Mouse (Mus musculus) limb, embryonic 10.5 days (tissue): Measurements from ENCODE around the gene Ptprd. TPM values are rescaled to one million over a fixed set of nuclear protein-coding genes. Genes with fewer than 3 reads are reported as not detected.

Experiments used
- DNase-seq: peaks from one replicate; pipeline ENCODE4 v3.0.0-alpha.2; 2017; ENCODE audit warnings: low spot score
- H3K27ac ChIP-seq: fragments of 300-500 bp; sonication (generic); 2 replicates; pipeline ENCODE4 v1.5.1; 2016; ENCODE audit warnings: mild to moderate bottlenecking
- H3K27me3 ChIP-seq: fragments of 300-500 bp; sonication (generic); 2 replicates; pipeline ENCODE4 v1.6.1; 2016; ENCODE audit warnings: low read depth, mild to moderate bottlenecking; ENCODE audit not compliant: poor library complexity, severe bottlenecking
- H3K36me3 ChIP-seq: fragments of 300-500 bp; sonication (generic); 2 replicates; pipeline ENCODE4 v1.6.1; 2016; ENCODE audit warnings: mild to moderate bottlenecking, moderate library complexity
- H3K4me1 ChIP-seq: fragments of 300-500 bp; sonication (generic); 2 replicates; pipeline ENCODE4 v1.6.1; 2016
- H3K4me3 ChIP-seq: fragments of 300-500 bp; sonication (generic); 2 replicates; pipeline ENCODE4 v1.5.1; 2016; ENCODE audit warnings: mild to moderate bottlenecking, moderate library complexity
- H3K9me3 ChIP-seq: fragments of 300-500 bp; sonication (generic); replicated peaks from 2 replicates; pipeline ENCODE4 v1.6.1; 2016; ENCODE audit warnings: mild to moderate bottlenecking
- WGBS: fragments of 180-500 bp; shearing (Covaris S2); methylation state at CpG from one replicate; pipeline ENCODE4 v1.1.7; 2016; 5-methylcytosine and 5-hydroxymethylcytosine counted together
- polyA plus RNA-seq: library from polyadenylated mRNA; unstranded; fragments of >200 nt; fragmentation: Nextera tagmentation; extraction: Ambion mirVana; gene quantifications from 2 replicates; pipeline ENCODE4 v1.2.1, GENCODE M21; 2016

Ptprd gene
- polyA plus RNA-seq, 1 experiment from 2014 or later = 15.6 TPM

- Histone ChIP-seq H3K9me3 (no peaks in the 10 kb centered on the region), H3K4me3 (no peak overlapping the region), H3K27me3 (no peaks in the 10 kb centered on the region), H3K27ac (no peak overlapping the region), H3K36me3 (no peaks in the 10 kb centered on the region), H3K4me1 (no peaks in the 10 kb centered on the region)
- WGBS = 94% methylated on average over 1 of the region's 1 CpGs
- no peak for DNase-seq
Measured at GRCm38 (mm10) chr4:76870971-76871370, 1340.8 kb downstream of the Ptprd start.

GRCm38 (mm10) chr4:76865585-76865984 is 1346.2 kb downstream of the Ptprd start:
- Histone ChIP-seq H3K4me1 (no peaks in the 10 kb centered on the region), H3K27ac (no peak overlapping the region), H3K9me3 (no peaks in the 10 kb centered on the region), H3K36me3 (no peaks in the 10 kb centered on the region), H3K27me3 (no peaks in the 10 kb centered on the region), H3K4me3 (no peak overlapping the region)
- 81% methylated on average over 3 of the region's 3 CpGs for WGBS
- no peak for DNase-seq

GRCm38 (mm10) chr4:76846265-76846664 is 1365.5 kb downstream of the Ptprd start:
- Histone ChIP-seq H3K36me3 (no peaks in the 10 kb centered on the region), H3K9me3 (no peaks in the 10 kb centered on the region), H3K27me3 (no peaks in the 10 kb centered on the region), H3K27ac (no peak overlapping the region), H3K4me3 (no peak overlapping the region), H3K4me1 (no peaks in the 10 kb centered on the region)
- no peak for DNase-seq
- WGBS = 84% methylated on average over 7 of the region's 7 CpGs

DNA sequence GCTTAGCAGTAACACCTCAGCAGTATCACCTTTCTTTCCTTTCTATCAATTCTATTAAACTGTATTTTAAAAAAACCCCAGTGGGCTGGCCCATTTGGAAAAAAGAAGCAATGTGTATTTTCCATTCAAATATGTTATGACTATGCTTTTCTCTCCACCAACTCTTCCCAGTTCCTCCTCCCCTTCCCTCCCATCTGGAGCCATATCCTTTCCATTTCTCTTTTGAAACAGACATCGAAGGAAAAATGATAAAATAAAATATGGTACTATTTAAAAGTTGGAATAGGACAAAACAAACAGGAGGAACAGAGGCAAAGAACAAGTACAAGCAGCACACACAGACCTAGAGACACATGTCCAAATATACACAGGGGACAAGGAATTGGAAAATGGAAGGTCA is 1372.7 kb downstream of the Ptprd start:
- DNase-seq = no peak
- 83% methylated on average over 1 of the region's 1 CpGs for WGBS
- no peaks in the 10 kb centered on the region for H3K9me3 ChIP-seq
- no peaks in the 10 kb centered on the region for H3K4me1 ChIP-seq
- H3K36me3 ChIP-seq = no peaks in the 10 kb centered on the region
- H3K4me3 ChIP-seq = no peak overlapping the region
- no peaks in the 10 kb centered on the region for H3K27me3 ChIP-seq
- no peak overlapping the region for H3K27ac ChIP-seq

GRCm38 (mm10) chr4:76812138-76812537 is 1399.6 kb downstream of the Ptprd start:
- H3K9me3 ChIP-seq = no peaks in the 10 kb centered on the region
- DNase-seq = no peak
- H3K27me3 ChIP-seq = no peaks in the 10 kb centered on the region
- no peak overlapping the region for H3K4me3 ChIP-seq
- no peaks in the 10 kb centered on the region for H3K36me3 ChIP-seq
- WGBS = 84% methylated on average over 2 of the region's 2 CpGs
- H3K4me1 ChIP-seq = no peaks in the 10 kb centered on the region
- H3K27ac ChIP-seq = no peak overlapping the region

GRCm38 (mm10) chr4:76802708-76803107 is 1409.1 kb downstream of the Ptprd start:
- no peak for DNase-seq
- H3K27ac ChIP-seq = no peak overlapping the region
- H3K36me3 ChIP-seq = no peaks in the 10 kb centered on the region
- no peaks in the 10 kb centered on the region for H3K27me3 ChIP-seq
- H3K4me3 ChIP-seq = no peak overlapping the region
- peaks cover 5% of the 10 kb centered on the region; the same call in 1 of the 2 replicates for H3K4me1 ChIP-seq
- no peaks in the 10 kb centered on the region for H3K9me3 ChIP-seq
- 94% methylated on average over 4 of the region's 4 CpGs for WGBS

DNA sequence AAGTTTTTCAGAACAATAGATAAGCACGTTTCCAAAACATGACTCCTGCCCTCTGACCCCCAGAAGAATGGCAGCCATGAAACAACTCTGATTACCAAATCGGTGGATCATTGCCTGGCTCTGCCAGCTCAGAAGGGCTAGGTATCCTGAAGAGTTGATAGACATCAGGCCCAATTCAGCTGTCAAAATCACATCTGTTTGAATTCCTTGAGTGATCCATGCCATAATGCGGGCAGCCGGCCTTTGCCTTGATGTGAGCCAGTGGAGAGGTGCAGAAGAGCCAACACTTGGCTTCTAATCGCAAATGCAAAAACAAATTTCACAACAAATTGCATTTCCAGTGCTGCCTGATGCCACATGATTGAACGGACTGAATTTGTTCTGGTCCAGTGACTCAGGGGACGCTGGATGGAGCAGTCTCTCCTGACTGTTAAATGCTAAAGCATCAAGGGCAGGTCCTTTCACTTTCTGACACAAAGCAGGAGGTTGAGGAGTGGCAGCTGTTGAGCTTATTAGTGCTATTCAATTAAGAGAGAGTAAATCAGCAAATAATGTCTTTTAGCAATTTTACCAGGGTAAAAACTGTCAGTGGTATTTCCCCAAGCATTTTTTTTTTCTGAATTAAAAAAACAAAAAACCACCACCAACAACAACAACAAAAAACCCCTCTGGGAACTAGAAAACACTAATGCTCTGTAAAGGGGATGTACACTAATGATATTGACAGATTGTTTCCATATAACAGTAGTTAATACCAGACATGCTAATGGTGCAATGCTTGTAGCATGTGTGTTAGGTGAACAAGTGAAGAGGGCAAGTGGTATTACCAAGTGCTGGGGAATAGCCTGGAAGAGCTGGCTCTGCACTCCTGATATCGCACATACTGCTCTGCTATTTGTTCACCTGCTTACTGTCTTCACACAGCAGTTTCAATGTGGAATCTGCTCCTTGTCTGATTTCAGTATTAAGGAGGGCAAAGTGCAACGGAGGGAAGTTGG is 1413.5 kb downstream of the Ptprd start:
- peaks cover 5% of the 10 kb centered on the region; the same call in 1 of the 2 replicates for H3K4me1 ChIP-seq
- WGBS = 77% methylated on average over 9 of the region's 9 CpGs
- H3K9me3 ChIP-seq = no peaks in the 10 kb centered on the region
- no peaks in the 10 kb centered on the region for H3K27me3 ChIP-seq
- no peak overlapping the region for H3K4me3 ChIP-seq
- no peak overlapping the region for H3K27ac ChIP-seq
- no peaks in the 10 kb centered on the region for H3K36me3 ChIP-seq
- no peak for DNase-seq

DNA sequence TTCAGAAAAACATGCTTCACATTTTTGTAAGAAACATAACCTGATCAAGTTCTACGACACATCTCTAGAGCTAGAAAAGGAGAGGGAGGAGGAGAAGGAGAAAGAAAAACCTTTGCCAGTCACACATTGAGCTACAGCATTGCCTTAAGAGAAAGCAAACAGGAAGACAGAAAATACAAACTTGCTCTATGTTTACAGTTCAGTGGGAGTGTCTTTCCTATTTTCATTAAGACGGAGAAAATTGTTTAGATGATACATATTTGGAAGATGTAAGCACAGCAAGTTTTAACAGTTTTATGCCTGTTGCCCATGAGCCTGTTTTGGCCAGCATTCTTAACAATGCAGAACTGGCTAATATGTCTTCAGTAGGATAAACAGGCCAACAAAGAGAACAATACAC is 1426.4 kb downstream of the Ptprd start:
- Histone ChIP-seq H3K4me3 (no peak overlapping the region), H3K36me3 (no peaks in the 10 kb centered on the region), H3K27ac (no peak overlapping the region), H3K27me3 (no peaks in the 10 kb centered on the region), H3K4me1 (no peaks in the 10 kb centered on the region), H3K9me3 (no peaks in the 10 kb centered on the region)
- DNase-seq = no peak
- WGBS = 90% methylated on average over 2 of the region's 2 CpGs

DNA sequence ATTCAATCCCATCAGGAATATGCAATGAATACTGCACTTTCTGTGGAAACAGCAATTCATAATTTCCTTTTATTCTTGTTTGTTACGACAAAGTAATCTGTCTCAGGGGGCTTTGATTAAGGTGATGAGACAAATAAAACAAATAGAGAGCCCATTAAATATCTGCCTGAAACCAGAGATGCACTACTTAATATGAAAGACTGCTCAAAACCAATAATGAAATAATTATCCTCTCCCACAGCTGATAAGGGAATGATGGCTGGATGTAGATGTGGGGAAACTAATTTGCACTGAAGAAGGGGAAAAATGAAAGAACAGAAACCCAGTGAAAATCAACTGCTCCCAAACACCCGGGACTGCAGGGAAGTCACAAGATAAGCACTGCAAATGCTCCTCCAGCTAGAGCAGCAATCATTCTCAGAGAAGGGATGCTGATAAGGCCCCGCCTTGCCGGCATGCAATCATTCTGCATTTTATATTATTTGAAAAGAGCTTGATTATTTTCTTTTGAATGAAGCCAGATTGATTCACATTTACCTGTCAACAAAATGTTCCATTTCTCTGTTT is 1432.1 kb downstream of the Ptprd start:
- Histone ChIP-seq H3K4me1 (no peaks in the 10 kb centered on the region), H3K4me3 (no peak overlapping the region), H3K9me3 (no peaks in the 10 kb centered on the region), H3K36me3 (no peaks in the 10 kb centered on the region), H3K27me3 (no peaks in the 10 kb centered on the region), H3K27ac (no peak overlapping the region)
- WGBS = 84% methylated on average over 4 of the region's 4 CpGs
- no peak for DNase-seq

- Histone ChIP-seq H3K4me3 (no peak overlapping the region), H3K4me1 (no peaks in the 10 kb centered on the region), H3K36me3 (no peaks in the 10 kb centered on the region), H3K27ac (no peak overlapping the region), H3K27me3 (no peaks in the 10 kb centered on the region), H3K9me3 (no peaks in the 10 kb centered on the region)
- DNase-seq = no peak
- WGBS = 90% methylated on average over 3 of the region's 3 CpGs
Measured at GRCm38 (mm10) chr4:76766918-76767317, 1444.8 kb downstream of the Ptprd start.

- 79% methylated on average over 2 of the region's 2 CpGs for WGBS
- Histone ChIP-seq H3K27me3 (no peaks in the 10 kb centered on the region), H3K4me1 (no peaks in the 10 kb centered on the region), H3K9me3 (no peaks in the 10 kb centered on the region), H3K27ac (no peak overlapping the region), H3K36me3 (no peaks in the 10 kb centered on the region), H3K4me3 (no peak overlapping the region)
- no peak for DNase-seq
Measured at GRCm38 (mm10) chr4:76766429-76766828, 1445.3 kb downstream of the Ptprd start.

DNA sequence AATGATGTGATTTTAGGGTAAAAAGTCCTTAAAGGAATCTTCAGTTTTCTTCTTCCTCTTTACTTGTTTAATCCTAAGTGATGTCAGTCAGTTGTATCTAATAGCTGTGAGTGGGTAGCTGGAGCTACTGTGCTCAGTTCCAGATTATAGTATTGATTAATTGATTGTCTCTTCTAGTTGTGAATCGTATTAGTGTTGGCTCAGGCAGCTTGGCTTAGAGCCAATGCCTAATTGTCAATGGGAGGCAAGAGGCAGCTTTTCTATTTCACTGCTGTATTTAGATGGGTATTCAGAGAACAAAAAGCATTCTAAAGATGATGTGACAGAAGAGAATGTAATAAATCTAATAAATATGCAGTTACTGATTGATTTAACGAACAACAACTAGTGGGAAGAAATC is 1461.1 kb downstream of the Ptprd start:
- no peak for DNase-seq
- H3K27me3 ChIP-seq = no peaks in the 10 kb centered on the region
- H3K36me3 ChIP-seq = no peaks in the 10 kb centered on the region
- no peaks in the 10 kb centered on the region for H3K9me3 ChIP-seq
- no peaks in the 10 kb centered on the region for H3K4me1 ChIP-seq
- H3K4me3 ChIP-seq = no peak overlapping the region
- no peak overlapping the region for H3K27ac ChIP-seq
- WGBS = 74% methylated on average over 2 of the region's 2 CpGs

- no peak overlapping the region for H3K4me3 ChIP-seq
- no peaks in the 10 kb centered on the region for H3K27me3 ChIP-seq
- no peaks in the 10 kb centered on the region for H3K36me3 ChIP-seq
- no peaks in the 10 kb centered on the region for H3K9me3 ChIP-seq
- 73% methylated on average over 1 of the region's 1 CpGs for WGBS
- DNase-seq = no peak
- H3K4me1 ChIP-seq = no peaks in the 10 kb centered on the region
- no peak overlapping the region for H3K27ac ChIP-seq
Measured at GRCm38 (mm10) chr4:76735831-76736230, 1475.9 kb downstream of the Ptprd start.
